Mouse (Mus musculus): ENCODE measurements around the gene Shisa2. TPM values are rescaled to one million over a fixed set of nuclear protein-coding genes. Genes with fewer than 3 reads are reported as not detected.

Gene Shisa2
- polyA plus RNA-seq, 2 experiments, result 42.7 to 43.8 TPM

GRCm38 (mm10) chr14:59648611-59649010, 23.5 kb downstream of the Shisa2 start:
- no peak for TF ChIP-seq POLR2A (IDR thresholded peaks at IDR 0.05; ENCODE audit: borderline replicate concordance, extremely low read depth, insufficient read depth, insufficient read length)
- no peak overlapping the region for H3K4me2 ChIP-seq (replicated peaks; ENCODE audit: low read depth, low read length, severe bottlenecking)
- H3K4me3 ChIP-seq (replicated peaks; ENCODE audit: low read length), result no peak overlapping the region
- DNase-seq (ENCODE audit: low spot score) (no peak), ATAC-seq (ENCODE audit: low FRiP score, low read depth) (no peak)
- H3K9ac ChIP-seq (ENCODE audit: low read depth, low read length, severe bottlenecking), result no peak overlapping the region
- H3K4me1 ChIP-seq (ENCODE audit: control insufficient read depth, insufficient read depth, low read length), result peaks cover 19% of the 10 kb centered on the region
- no peaks in the 10 kb centered on the region for H3K36me3 ChIP-seq (ENCODE audit: control insufficient read depth, insufficient read depth, low read length)
- no peak overlapping the region for H3K27ac ChIP-seq (replicated peaks; ENCODE audit: low read depth, low read length)
- 75% methylated on average over 10 of the region's 10 CpGs for WGBS
- no peaks in the 10 kb centered on the region for H3K27me3 ChIP-seq (ENCODE audit: control insufficient read depth, insufficient read depth, low read length)
- no peaks in the 10 kb centered on the region for H3K9me3 ChIP-seq (ENCODE audit: control insufficient read depth, low read length)

- H3K27me3 ChIP-seq (ENCODE audit: control insufficient read depth, insufficient read depth, low read length), result no peaks in the 10 kb centered on the region
- DNase-seq (ENCODE audit: low spot score), result no peak
- 76% methylated on average over 6 of the region's 6 CpGs for WGBS
These were observed 24.2 kb downstream of the Shisa2 start for GRCm38 (mm10) chr14:59649337-59649736.

DNA sequence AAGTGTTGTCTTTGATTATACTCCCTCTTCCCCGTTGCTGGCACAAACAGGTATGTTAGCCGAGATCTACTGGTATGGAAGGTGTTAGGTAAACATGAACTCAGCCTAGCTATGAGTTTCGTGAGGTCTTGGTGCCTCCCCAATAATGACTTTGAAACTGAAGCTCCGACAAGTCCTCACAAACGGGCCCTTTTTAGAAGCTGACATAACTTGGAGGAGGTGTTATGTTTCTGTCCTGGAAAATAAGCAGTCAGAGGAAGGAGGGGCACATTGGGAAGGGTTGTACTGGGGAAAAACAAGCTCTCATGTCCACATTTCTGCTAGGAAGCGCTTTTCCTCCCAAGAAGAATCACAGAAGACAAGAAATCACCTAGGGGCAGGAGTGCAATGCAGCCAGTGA, 31.5 kb downstream of the Shisa2 start:
- Histone ChIP-seq H3K27me3 (ENCODE audit: control insufficient read depth, insufficient read depth, low read length) (no peaks in the 10 kb centered on the region), H3K36me3 (ENCODE audit: control insufficient read depth, insufficient read depth, low read length) (no peaks in the 10 kb centered on the region), H3K9ac (ENCODE audit: low read depth, low read length, severe bottlenecking) (no peak overlapping the region), H3K27ac (replicated peaks; ENCODE audit: low read depth, low read length) (no peak overlapping the region), H3K9me3 (ENCODE audit: control insufficient read depth, low read length) (no peaks in the 10 kb centered on the region), H3K4me1 (ENCODE audit: control insufficient read depth, insufficient read depth, low read length) (no peaks in the 10 kb centered on the region), H3K4me2 (replicated peaks; ENCODE audit: low read depth, low read length, severe bottlenecking) (no peak overlapping the region), H3K4me3 (replicated peaks; ENCODE audit: low read length) (no peak overlapping the region)
- ATAC-seq (ENCODE audit: low FRiP score, low read depth), result no peak
- no peak for TF ChIP-seq POLR2A (IDR thresholded peaks at IDR 0.05; ENCODE audit: borderline replicate concordance, extremely low read depth, insufficient read depth, insufficient read length)
- no peak for DNase-seq (ENCODE audit: low spot score)
- 53% methylated on average over 6 of the region's 6 CpGs for WGBS

More at GRCm38 (mm10) chr14:59649337-59649736, 24.2 kb downstream of the Shisa2 start:
- no peaks in the 10 kb centered on the region for H3K36me3 ChIP-seq (ENCODE audit: control insufficient read depth, insufficient read depth, low read length)
- no peaks in the 10 kb centered on the region for H3K9me3 ChIP-seq (ENCODE audit: control insufficient read depth, low read length)
- no peak for ATAC-seq (ENCODE audit: low FRiP score, low read depth)
- H3K4me1 ChIP-seq (ENCODE audit: control insufficient read depth, insufficient read depth, low read length), result peaks cover 19% of the 10 kb centered on the region
- no peak for TF ChIP-seq POLR2A (IDR thresholded peaks at IDR 0.05; ENCODE audit: borderline replicate concordance, extremely low read depth, insufficient read depth, insufficient read length)
- H3K9ac ChIP-seq (ENCODE audit: low read depth, low read length, severe bottlenecking), result no peak overlapping the region
- H3K27ac ChIP-seq (replicated peaks; ENCODE audit: low read depth, low read length), result no peak overlapping the region
- no peak overlapping the region for H3K4me2 ChIP-seq (replicated peaks; ENCODE audit: low read depth, low read length, severe bottlenecking)
- no peak overlapping the region for H3K4me3 ChIP-seq (replicated peaks; ENCODE audit: low read length)

DNA sequence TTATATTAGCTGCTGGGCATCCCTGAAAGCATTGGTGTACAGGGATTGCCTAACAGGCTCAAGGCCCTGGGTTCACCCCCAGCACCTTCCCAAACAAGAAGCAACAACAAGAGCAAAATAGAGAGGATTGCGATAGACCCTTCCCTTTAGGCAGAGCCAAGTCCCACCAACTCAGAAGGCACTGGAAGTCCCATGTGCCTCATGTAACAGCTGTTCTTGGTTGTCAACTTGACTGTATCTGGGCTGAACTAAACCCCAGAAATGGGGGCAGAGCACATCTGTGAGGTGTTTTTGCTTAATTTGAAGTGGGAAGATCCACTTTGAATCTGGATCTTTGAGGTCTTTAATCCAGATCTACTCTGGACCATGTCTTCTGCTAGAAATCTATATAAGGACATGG, 32.0 kb downstream of the Shisa2 start:
- H3K27me3 ChIP-seq (ENCODE audit: control insufficient read depth, insufficient read depth, low read length), result no peaks in the 10 kb centered on the region
- DNase-seq (ENCODE audit: low spot score) (no peak), ATAC-seq (ENCODE audit: low FRiP score, low read depth) (no peak)
- H3K36me3 ChIP-seq (ENCODE audit: control insufficient read depth, insufficient read depth, low read length), result no peaks in the 10 kb centered on the region
- H3K4me3 ChIP-seq (replicated peaks; ENCODE audit: low read length), result no peak overlapping the region
- H3K27ac ChIP-seq (replicated peaks; ENCODE audit: low read depth, low read length), result no peak overlapping the region
- 100% methylated on average over 1 of the region's 1 CpGs for WGBS
- no peak overlapping the region for H3K9ac ChIP-seq (ENCODE audit: low read depth, low read length, severe bottlenecking)
- H3K9me3 ChIP-seq (ENCODE audit: control insufficient read depth, low read length), result no peaks in the 10 kb centered on the region
- no peak for TF ChIP-seq POLR2A (IDR thresholded peaks at IDR 0.05; ENCODE audit: borderline replicate concordance, extremely low read depth, insufficient read depth, insufficient read length)
- no peak overlapping the region for H3K4me2 ChIP-seq (replicated peaks; ENCODE audit: low read depth, low read length, severe bottlenecking)
- no peaks in the 10 kb centered on the region for H3K4me1 ChIP-seq (ENCODE audit: control insufficient read depth, insufficient read depth, low read length)

GRCm38 (mm10) chr14:59672893-59673515, 47.9 kb downstream of the Shisa2 start:
- DNase-seq (ENCODE audit: low spot score) (no peak), ATAC-seq (ENCODE audit: low FRiP score, low read depth) (no peak)
- H3K4me1 ChIP-seq (ENCODE audit: control insufficient read depth, insufficient read depth, low read length), result peaks cover 35% of the 10 kb centered on the region
- H3K4me2 ChIP-seq (replicated peaks; ENCODE audit: low read depth, low read length, severe bottlenecking), result no peak overlapping the region
- H3K36me3 ChIP-seq (ENCODE audit: control insufficient read depth, insufficient read depth, low read length), result no peaks in the 10 kb centered on the region
- no peak overlapping the region for H3K9ac ChIP-seq (ENCODE audit: low read depth, low read length, severe bottlenecking)
- no peak overlapping the region for H3K27ac ChIP-seq (replicated peaks; ENCODE audit: low read depth, low read length)
- no peaks in the 10 kb centered on the region for H3K27me3 ChIP-seq (ENCODE audit: control insufficient read depth, insufficient read depth, low read length)
- 72% methylated on average over 6 of the region's 6 CpGs for WGBS
- TF ChIP-seq POLR2A (IDR thresholded peaks at IDR 0.05; ENCODE audit: borderline replicate concordance, extremely low read depth, insufficient read depth, insufficient read length), result no peak
- no peak overlapping the region for H3K4me3 ChIP-seq (replicated peaks; ENCODE audit: low read length)
- no peaks in the 10 kb centered on the region for H3K9me3 ChIP-seq (ENCODE audit: control insufficient read depth, low read length)
